Mouse (Mus musculus) stomach, postnatal 0 days (tissue): Measurements from ENCODE around the gene Ptprc. TPM values are rescaled to one million over a fixed set of nuclear protein-coding genes. Genes with fewer than 3 reads are reported as not detected.

Experiments
- ATAC-seq: fragments of 200-750 bp; cut with Nextera tagmentation; 2 replicates; pipeline ENCODE4 v1.8.0; 2017; ENCODE audit not compliant: low FRiP score, low TSS enrichment
- DNase-seq: peaks from one replicate; pipeline ENCODE4 v3.0.0-alpha.2; 2016; ENCODE audit warnings: low spot score
- H3K27ac ChIP-seq: fragments of 300-500 bp; sonication (generic); replicated peaks from 2 replicates; pipeline ENCODE4 v1.5.1; 2014; ENCODE audit warnings: mild to moderate bottlenecking, control low read depth
- H3K27me3 ChIP-seq: fragments of 300-500 bp; sonication (generic); 2 replicates; pipeline ENCODE4 v1.6.1; 2014; ENCODE audit warnings: low read length; ENCODE audit not compliant: control insufficient read depth, insufficient read depth
- H3K36me3 ChIP-seq: fragments of 300-500 bp; sonication (generic); 2 replicates; pipeline ENCODE4 v1.6.1; 2014; ENCODE audit warnings: low read length, mixed read lengths; ENCODE audit not compliant: control insufficient read depth, insufficient read depth
- H3K4me1 ChIP-seq: fragments of 300-500 bp; sonication (generic); replicated peaks from 2 replicates; pipeline ENCODE4 v1.6.1; 2014; ENCODE audit warnings: antibody characterized with exemption; ENCODE audit not compliant: control insufficient read depth, insufficient read depth
- H3K4me2 ChIP-seq: fragments of 300-500 bp; sonication (generic); replicated peaks from 2 replicates; pipeline ENCODE4 v1.6.1; 2014; ENCODE audit warnings: low read depth, mild to moderate bottlenecking, control low read depth, moderate library complexity
- H3K4me3 ChIP-seq: fragments of 300-500 bp; sonication (generic); 2 replicates; pipeline ENCODE4 v1.5.1; 2014; ENCODE audit warnings: low read depth, low read length, control low read depth
- H3K9ac ChIP-seq: fragments of 300-500 bp; sonication (generic); 2 replicates; pipeline ENCODE4 v1.6.1; 2014; ENCODE audit warnings: mild to moderate bottlenecking, low read length, control low read depth, mixed read lengths
- H3K9me3 ChIP-seq: fragments of 300-500 bp; sonication (generic); 2 replicates; pipeline ENCODE4 v1.6.1; 2016; ENCODE audit warnings: low read length; ENCODE audit not compliant: control insufficient read depth
- CTCF ChIP-seq: IDR thresholded peaks from 2 replicates; pipeline ENCODE4 v1.5.1; 2016; ENCODE audit warnings: antibody characterized with exemption, low read depth, mild to moderate bottlenecking, moderate library complexity
- EP300 ChIP-seq: optimal IDR thresholded peaks from 2 replicates; pipeline ENCODE3; 2016; ENCODE audit warnings: antibody characterized with exemption
- WGBS: fragments of 180-500 bp; shearing (Covaris S2); extraction: QIAGEN DNeasy Blood & Tissue Kit; methylation state at CpG from one replicate; pipeline ENCODE4 v1.1.7; 2014; 5-methylcytosine and 5-hydroxymethylcytosine counted together
- polyA plus RNA-seq: library from polyadenylated mRNA; unstranded; fragments of >200 nt; fragmentation: Nextera tagmentation; extraction: Ambion mirVana; gene quantifications from 2 replicates; pipeline ENCODE4 v1.2.1, GENCODE M21; 2015

Ptprc gene
- polyA plus RNA-seq, 1 experiment from 2014 or later: 2.5 TPM

DNA sequence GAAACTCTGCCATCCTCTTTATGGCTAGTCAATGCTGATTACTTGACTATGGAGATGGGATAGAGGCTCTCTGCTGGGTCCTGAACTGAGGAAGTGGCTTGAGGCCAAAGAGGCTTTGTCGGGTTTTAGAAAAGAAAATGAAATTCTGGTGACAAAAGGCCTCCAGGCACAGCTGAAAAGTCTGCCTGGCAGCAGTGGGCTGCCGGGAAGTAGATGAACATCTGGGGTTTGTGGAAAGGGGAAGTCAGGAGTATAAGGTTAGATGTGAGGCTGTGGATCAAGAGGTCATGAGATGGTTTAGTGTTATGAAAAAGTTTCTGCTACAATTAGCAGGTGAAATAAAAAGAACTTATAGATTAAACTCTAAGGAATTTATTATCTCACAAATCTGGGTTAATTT lies 29.9 kb downstream of the Ptprc start:
- H3K27me3 ChIP-seq: no peaks in the 10 kb centered on the region
- H3K9ac ChIP-seq: no peak overlapping the region
- H3K4me2 ChIP-seq: no peak overlapping the region
- no peaks in the 10 kb centered on the region for H3K9me3 ChIP-seq
- 55% methylated on average over 2 of the region's 2 CpGs for WGBS
- H3K4me1 ChIP-seq: no peaks in the 10 kb centered on the region
- H3K27ac ChIP-seq: no peak overlapping the region
- TF ChIP-seq EP300 (no peak), CTCF (no peak)
- no peak for DNase-seq
- no peak for ATAC-seq
- no peak overlapping the region for H3K4me3 ChIP-seq
- H3K36me3 ChIP-seq: no peaks in the 10 kb centered on the region

DNA sequence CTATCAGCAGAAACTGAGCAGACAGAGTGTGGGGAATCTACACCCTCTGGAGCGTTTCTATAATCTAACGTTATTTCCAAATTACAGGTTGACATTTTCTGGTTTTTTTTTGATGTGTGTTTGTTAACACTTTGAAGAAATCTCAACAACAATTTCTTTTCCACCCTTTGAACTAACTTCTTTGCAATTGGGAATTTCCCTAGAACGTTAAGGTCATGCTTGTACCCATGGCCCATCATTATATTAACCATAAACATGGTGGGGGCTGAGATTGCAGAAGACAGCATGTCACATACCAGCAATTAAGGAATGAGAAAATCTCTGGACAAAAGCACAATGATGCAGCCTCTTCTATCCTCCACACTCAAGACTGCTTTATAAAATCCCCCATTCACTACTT lies 30.4 kb downstream of the Ptprc start:
- no peak overlapping the region for H3K27ac ChIP-seq
- ATAC-seq (no peak), DNase-seq (no peak)
- H3K4me3 ChIP-seq: no peak overlapping the region
- TF ChIP-seq CTCF (no peak), EP300 (no peak)
- H3K4me1 ChIP-seq: no peaks in the 10 kb centered on the region
- H3K27me3 ChIP-seq: no peaks in the 10 kb centered on the region
- H3K4me2 ChIP-seq: no peak overlapping the region
- WGBS: 78% methylated on average over 3 of the region's 3 CpGs
- H3K36me3 ChIP-seq: no peaks in the 10 kb centered on the region
- no peak overlapping the region for H3K9ac ChIP-seq
- H3K9me3 ChIP-seq: no peaks in the 10 kb centered on the region

DNA sequence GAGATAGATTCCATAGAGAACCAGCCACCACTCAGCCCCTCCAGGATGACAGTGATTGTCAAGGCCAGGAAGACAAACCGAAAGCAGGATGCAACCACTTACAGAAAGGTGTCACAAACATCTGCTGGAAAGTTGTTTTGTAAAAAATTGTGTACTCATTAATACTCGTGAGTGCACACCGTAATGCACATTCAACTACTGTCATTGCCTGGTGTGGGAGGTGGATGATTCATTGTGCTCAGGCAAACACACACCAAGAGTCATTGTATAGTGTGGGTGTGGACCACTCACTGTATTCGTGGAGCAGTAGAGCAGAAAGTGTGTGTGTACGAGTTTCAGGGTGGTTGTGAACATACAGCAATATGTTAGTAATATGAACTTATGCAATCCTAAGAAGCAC lies 31.1 kb downstream of the Ptprc start:
- no peaks in the 10 kb centered on the region for H3K4me1 ChIP-seq
- no peak overlapping the region for H3K4me3 ChIP-seq
- no peaks in the 10 kb centered on the region for H3K36me3 ChIP-seq
- ATAC-seq (no peak), DNase-seq (no peak)
- no peaks in the 10 kb centered on the region for H3K27me3 ChIP-seq
- 62% methylated on average over 5 of the region's 5 CpGs for WGBS
- no peak overlapping the region for H3K9ac ChIP-seq
- TF ChIP-seq CTCF: no peak
- no peak for TF ChIP-seq EP300
- no peak overlapping the region for H3K27ac ChIP-seq
- H3K9me3 ChIP-seq: no peaks in the 10 kb centered on the region
- no peak overlapping the region for H3K4me2 ChIP-seq

DNA sequence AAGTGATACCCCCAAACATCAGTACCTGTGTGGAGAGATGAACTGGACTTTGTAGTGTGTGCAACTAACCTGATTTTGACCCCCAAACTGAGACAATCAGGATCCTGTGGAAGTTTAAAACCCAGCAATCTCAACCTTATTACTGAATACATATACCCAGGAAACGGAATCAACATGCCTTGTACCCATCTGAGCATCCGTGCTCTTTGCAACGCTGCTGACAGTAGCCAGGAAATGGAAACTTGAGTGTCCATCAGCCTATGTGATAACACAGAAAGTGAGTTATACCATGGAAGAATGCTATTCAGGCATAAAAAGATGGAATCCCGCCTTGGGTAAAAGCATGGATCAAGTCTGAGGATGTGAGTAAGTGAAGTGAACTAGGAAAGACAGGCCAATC lies 34.7 kb downstream of the Ptprc start:
- no peak overlapping the region for H3K4me2 ChIP-seq
- TF ChIP-seq CTCF (no peak), EP300 (no peak)
- no peaks in the 10 kb centered on the region for H3K27me3 ChIP-seq
- H3K27ac ChIP-seq: no peak overlapping the region
- DNase-seq: no peak
- H3K36me3 ChIP-seq: no peaks in the 10 kb centered on the region
- H3K9ac ChIP-seq: no peak overlapping the region
- H3K4me1 ChIP-seq: no peaks in the 10 kb centered on the region
- no peak for ATAC-seq
- H3K4me3 ChIP-seq: no peak overlapping the region
- 87% methylated on average over 4 of the region's 4 CpGs for WGBS
- no peaks in the 10 kb centered on the region for H3K9me3 ChIP-seq

DNA sequence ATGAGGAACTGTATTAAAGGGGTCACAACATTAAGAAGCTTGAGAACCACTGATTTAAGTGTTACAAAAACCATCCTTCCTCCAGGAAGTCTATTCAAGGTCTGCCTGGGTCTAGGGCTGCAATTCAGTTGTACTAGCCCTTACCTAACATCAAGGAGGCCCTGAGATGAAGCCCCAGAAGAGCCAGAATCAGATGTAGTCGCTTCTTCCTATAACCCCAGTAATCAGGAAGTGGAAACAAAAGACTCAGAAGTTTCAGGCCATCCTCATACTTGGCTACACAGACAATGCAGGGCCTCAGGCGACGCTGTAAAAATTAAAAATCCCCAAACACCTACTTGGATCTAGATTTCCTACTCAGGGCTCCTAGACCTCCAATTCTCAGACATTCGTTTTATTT lies 37.8 kb downstream of the Ptprc start:
- Histone ChIP-seq H3K4me1 (no peaks in the 10 kb centered on the region), H3K4me2 (no peak overlapping the region), H3K27ac (no peak overlapping the region), H3K27me3 (no peaks in the 10 kb centered on the region), H3K36me3 (no peaks in the 10 kb centered on the region), H3K9me3 (no peaks in the 10 kb centered on the region), H3K9ac (no peak overlapping the region), H3K4me3 (no peak overlapping the region)
- TF ChIP-seq CTCF (no peak), EP300 (no peak)
- DNase-seq (no peak), ATAC-seq (no peak)
- 82% methylated on average over 4 of the region's 4 CpGs for WGBS

DNA sequence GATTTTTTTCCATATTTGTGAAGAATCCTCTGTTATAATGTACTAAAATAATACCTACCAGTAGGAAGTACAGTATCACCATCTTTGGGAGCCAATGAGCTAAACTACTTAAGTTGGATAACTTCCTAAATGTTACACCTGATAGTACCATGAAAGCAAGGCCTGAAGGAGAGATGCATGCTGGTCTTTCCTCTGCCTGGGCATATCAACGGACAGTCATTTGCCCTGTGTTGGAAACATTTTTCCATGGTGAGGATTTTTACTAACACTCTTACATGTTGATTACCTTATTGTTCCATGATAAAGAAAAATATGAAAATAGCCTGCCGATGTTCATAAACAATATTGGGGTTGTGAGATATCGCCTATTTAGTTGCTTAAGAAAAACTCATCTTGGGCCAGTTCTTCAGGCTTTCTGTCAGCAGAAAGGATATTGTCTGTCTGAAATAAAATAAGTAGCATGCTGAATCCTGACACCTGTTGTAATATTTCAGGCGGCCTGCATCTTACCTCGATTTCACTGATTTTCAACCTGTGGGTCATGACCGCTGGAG lies 38.4 kb downstream of the Ptprc start:
- ATAC-seq: no peak
- DNase-seq: no peak
- Histone ChIP-seq H3K36me3 (no peaks in the 10 kb centered on the region), H3K4me2 (no peak overlapping the region), H3K4me3 (no peak overlapping the region), H3K4me1 (no peaks in the 10 kb centered on the region), H3K27ac (no peak overlapping the region), H3K27me3 (no peaks in the 10 kb centered on the region), H3K9me3 (no peaks in the 10 kb centered on the region), H3K9ac (no peak overlapping the region)
- TF ChIP-seq EP300: no peak
- TF ChIP-seq CTCF: no peak
- WGBS: 91% methylated on average over 6 of the region's 6 CpGs
